Mouse (Mus musculus): Measurements from ENCODE around the gene Donson.

Donson gene

GRCm38 (mm10) chr16:91688619-91689334 lies at the start of gene Donson:
Donson (minus strand) TSS chr16:91688770.
- DNase-seq (ENCODE audit: low spot score) = peak; percentile 89

- no peak for DNase-seq (ENCODE audit: low spot score)
Measured at GRCm38 (mm10) chr16:91736046-91736816, 47.7 kb upstream of the Donson start.

GRCm38 (mm10) chr16:91734771-91735170 lies 46.2 kb upstream of the Donson start:
- DNase-seq (ENCODE audit: low spot score) = no peak

- DNase-seq (ENCODE audit: low spot score) = no peak
Measured at GRCm38 (mm10) chr16:91732816-91733215, 44.2 kb upstream of the Donson start.

- DNase-seq (ENCODE audit: low spot score) = no peak
Measured at GRCm38 (mm10) chr16:91730446-91730845, 41.9 kb upstream of the Donson start.

- DNase-seq (ENCODE audit: low spot score) = peak; percentile 23
Measured at GRCm38 (mm10) chr16:91729821-91730441, 41.4 kb upstream of the Donson start.

- DNase-seq (ENCODE audit: low spot score) = peak; percentile 99
Measured at GRCm38 (mm10) chr16:91729066-91729482, 40.5 kb upstream of the Donson start, which contains the start of gene Itsn1. Itsn1 (plus strand) TSS chr16:91729281.

GRCm38 (mm10) chr16:91728123-91729065 lies 39.8 kb upstream of the Donson start, which contains the start of gene Cryzl1:
Cryzl1 (minus strand) TSS chr16:91728975.
- peak; percentile 99 for DNase-seq (ENCODE audit: low spot score)

- no peak for DNase-seq (ENCODE audit: low spot score)
Measured at GRCm38 (mm10) chr16:91727433-91727832, 38.9 kb upstream of the Donson start.

GRCm38 (mm10) chr16:91724247-91724646 lies 35.7 kb upstream of the Donson start:
- DNase-seq (ENCODE audit: low spot score) = no peak

- DNase-seq (ENCODE audit: low spot score) = no peak
Measured at GRCm38 (mm10) chr16:91717399-91717798, 28.8 kb upstream of the Donson start.

GRCm38 (mm10) chr16:91716927-91717349 lies 28.4 kb upstream of the Donson start:
- no peak for DNase-seq (ENCODE audit: low spot score)

GRCm38 (mm10) chr16:91710241-91710640 lies 21.7 kb upstream of the Donson start:
- no peak for DNase-seq (ENCODE audit: low spot score)

GRCm38 (mm10) chr16:91704603-91705340 lies 16.2 kb upstream of the Donson start:
- DNase-seq (ENCODE audit: low spot score) = no peak

GRCm38 (mm10) chr16:91702771-91703188 lies 14.2 kb upstream of the Donson start:
- no peak for DNase-seq (ENCODE audit: low spot score)

GRCm38 (mm10) chr16:91701908-91702307 lies 13.3 kb upstream of the Donson start:
- no peak for DNase-seq (ENCODE audit: low spot score)

- DNase-seq (ENCODE audit: low spot score) = no peak
Measured at GRCm38 (mm10) chr16:91698995-91699394, 10.4 kb upstream of the Donson start.

- no peak for DNase-seq (ENCODE audit: low spot score)
Measured at GRCm38 (mm10) chr16:91695108-91695755, 6.7 kb upstream of the Donson start.

GRCm38 (mm10) chr16:91694455-91695084 lies 6.0 kb upstream of the Donson start:
- DNase-seq (ENCODE audit: low spot score) = peak; percentile 29

GRCm38 (mm10) chr16:91689791-91690190 lies 1.2 kb upstream of the Donson start:
- DNase-seq (ENCODE audit: low spot score) = no peak

All from ovary, adult 18-20 months (tissue).